Mouse (Mus musculus) embryonic facial prominence, embryonic 11.5 days (tissue): ENCODE data around the gene Tpra1. TPM values are rescaled to one million over a fixed set of nuclear protein-coding genes. Genes with fewer than 3 reads are reported as not detected.

Experiments used
- ATAC-seq: fragments of 200-750 bp; cut with Nextera tagmentation; replicated peaks from 2 replicates; pipeline ENCODE4 v1.8.0; 2017; ENCODE audit warnings: low read depth; ENCODE audit not compliant: insufficient number of reproducible peaks, low FRiP score, low TSS enrichment
- DNase-seq: peaks from one replicate; pipeline ENCODE4 v3.0.0-alpha.2; 2015; ENCODE audit warnings: low spot score
- H3K27ac ChIP-seq: fragments of 300-500 bp; sonication (generic); replicated peaks from 2 replicates; pipeline ENCODE4 v1.5.1; 2014; ENCODE audit warnings: mild to moderate bottlenecking, low read depth, low read length, control low read depth
- H3K27me3 ChIP-seq: fragments of 300-500 bp; sonication (generic); 2 replicates; pipeline ENCODE4 v1.6.1; 2014; ENCODE audit warnings: mild to moderate bottlenecking, low read length, moderate library complexity, mixed read lengths; ENCODE audit not compliant: control insufficient read depth, insufficient read depth
- H3K36me3 ChIP-seq: fragments of 300-500 bp; sonication (generic); replicated peaks from 2 replicates; pipeline ENCODE4 v1.6.1; 2014; ENCODE audit warnings: low read depth, mild to moderate bottlenecking, low read length, moderate library complexity, mixed read lengths; ENCODE audit not compliant: control insufficient read depth, insufficient read depth
- H3K4me1 ChIP-seq: fragments of 300-500 bp; sonication (generic); 2 replicates; pipeline ENCODE4 v1.6.1; 2014; ENCODE audit warnings: low read length, mixed read lengths; ENCODE audit not compliant: control insufficient read depth, insufficient read depth
- H3K4me2 ChIP-seq: fragments of 300-500 bp; sonication (generic); 2 replicates; pipeline ENCODE4 v1.6.1; 2014; ENCODE audit warnings: low read depth, mild to moderate bottlenecking, control low read depth, low read length, moderate library complexity
- H3K4me3 ChIP-seq: fragments of 300-500 bp; sonication (generic); 2 replicates; pipeline ENCODE4 v1.5.1; 2014; ENCODE audit warnings: low read depth, low read length, control low read depth
- H3K9ac ChIP-seq: fragments of 300-500 bp; sonication (generic); replicated peaks from 2 replicates; pipeline ENCODE4 v1.6.1; 2014; ENCODE audit warnings: mild to moderate bottlenecking, control low read depth, low read length
- H3K9me3 ChIP-seq: fragments of 300-500 bp; sonication (generic); replicated peaks from 2 replicates; pipeline ENCODE4 v1.6.1; 2016; ENCODE audit warnings: mild to moderate bottlenecking, low read length, inconsistent platforms, mixed read lengths; ENCODE audit not compliant: control insufficient read depth
- WGBS: fragments of 180-500 bp; shearing (Covaris S2); extraction: QIAGEN DNeasy Blood & Tissue Kit; methylation state at CpG from one replicate; pipeline ENCODE4 v1.1.7; 2014; 5-methylcytosine and 5-hydroxymethylcytosine counted together
- polyA plus RNA-seq: library from polyadenylated mRNA; unstranded; fragments of >200 nt; fragmentation: Nextera tagmentation; extraction: Ambion mirVana; gene quantifications from 2 replicates; pipeline ENCODE4 v1.2.1, GENCODE M21; 2014

Gene Tpra1
- polyA plus RNA-seq, 1 experiment from 2014 or later, result 41.0 TPM

DNA sequence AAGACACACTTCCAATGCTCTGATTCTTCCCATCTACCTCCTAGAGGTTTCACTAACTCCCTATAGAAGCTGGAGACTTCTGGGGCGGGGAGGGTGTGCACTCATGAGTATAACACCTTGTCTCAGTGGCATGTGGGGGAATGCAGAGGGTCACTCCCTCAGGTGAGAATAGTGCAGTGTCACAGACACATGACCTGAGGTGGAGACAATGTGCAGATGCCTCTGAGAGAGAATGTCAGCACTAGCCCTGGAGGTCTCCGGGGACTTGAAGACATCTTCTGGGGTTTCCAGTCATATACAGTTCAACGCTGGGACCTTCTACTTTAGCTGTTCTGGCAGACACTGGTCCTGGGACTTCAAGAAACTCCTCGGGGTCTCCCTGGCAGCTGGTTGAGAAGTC is 55.3 kb downstream of the Tpra1 start:
- no peak for DNase-seq
- H3K27me3 ChIP-seq, result no peaks in the 10 kb centered on the region
- H3K36me3 ChIP-seq, result no peaks in the 10 kb centered on the region
- H3K27ac ChIP-seq, result no peak overlapping the region
- H3K4me1 ChIP-seq, result no peaks in the 10 kb centered on the region
- 89% methylated on average over 4 of the region's 4 CpGs for WGBS
- H3K4me2 ChIP-seq, result no peak overlapping the region
- ATAC-seq, result no peak
- H3K4me3 ChIP-seq, result no peak overlapping the region
- no peaks in the 10 kb centered on the region for H3K9me3 ChIP-seq
- no peak overlapping the region for H3K9ac ChIP-seq

- no peak overlapping the region for H3K9ac ChIP-seq
- H3K27me3 ChIP-seq, result no peaks in the 10 kb centered on the region
- H3K27ac ChIP-seq, result no peak overlapping the region
- no peaks in the 10 kb centered on the region for H3K4me1 ChIP-seq
- no peak overlapping the region for H3K4me2 ChIP-seq
- H3K36me3 ChIP-seq, result no peaks in the 10 kb centered on the region
- DNase-seq (no peak), ATAC-seq (no peak)
- WGBS, result 88% methylated on average over 5 of the region's 5 CpGs
- H3K4me3 ChIP-seq, result no peak overlapping the region
- no peaks in the 10 kb centered on the region for H3K9me3 ChIP-seq
Measured at GRCm38 (mm10) chr6:88957801-88958211, 55.8 kb downstream of the Tpra1 start.

- Histone ChIP-seq H3K4me1 (no peaks in the 10 kb centered on the region), H3K27ac (no peak overlapping the region), H3K36me3 (no peaks in the 10 kb centered on the region), H3K27me3 (no peaks in the 10 kb centered on the region), H3K9me3 (no peaks in the 10 kb centered on the region), H3K4me2 (no peak overlapping the region), H3K9ac (no peak overlapping the region), H3K4me3 (no peak overlapping the region)
- 86% methylated on average over 2 of the region's 2 CpGs for WGBS
- no peak for ATAC-seq
- DNase-seq, result no peak
Measured at GRCm38 (mm10) chr6:88958305-88958704, 56.3 kb downstream of the Tpra1 start.

- H3K9ac ChIP-seq, result no peak overlapping the region
- ATAC-seq, result 0 out of 2 replicates have a peak, but pooled peaks have one; percentile 47
- H3K27ac ChIP-seq, result no peak overlapping the region
Measured at GRCm38 (mm10) chr6:88959834-88960233, 57.8 kb downstream of the Tpra1 start.

DNA sequence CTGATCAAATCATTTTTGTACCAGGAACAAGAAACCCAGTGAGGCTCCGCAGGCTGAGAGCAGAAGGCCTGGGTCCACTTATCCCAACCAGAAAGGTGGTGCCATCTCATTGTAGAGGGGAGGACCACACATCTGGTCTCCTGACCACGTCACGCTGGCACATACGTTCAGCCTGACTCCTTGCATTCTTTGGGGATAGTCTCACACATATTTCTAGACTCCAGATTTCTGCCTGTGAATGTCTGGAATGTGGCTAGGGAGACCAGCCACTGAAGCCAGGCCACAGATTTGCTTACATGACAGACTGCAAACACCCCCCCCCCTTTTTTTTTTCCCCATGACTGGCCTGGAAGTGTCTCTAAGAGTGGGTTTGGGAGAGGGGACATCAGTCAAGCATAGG is 58.9 kb downstream of the Tpra1 start:
- Histone ChIP-seq H3K4me3 (no peak overlapping the region), H3K27ac (no peak overlapping the region), H3K4me1 (no peaks in the 10 kb centered on the region), H3K9ac (no peak overlapping the region), H3K4me2 (no peak overlapping the region), H3K9me3 (no peaks in the 10 kb centered on the region), H3K27me3 (no peaks in the 10 kb centered on the region), H3K36me3 (no peaks in the 10 kb centered on the region)
- ATAC-seq (no peak), DNase-seq (peak; percentile 33)
- WGBS, result 50% methylated on average over 4 of the region's 4 CpGs

More at GRCm38 (mm10) chr6:88959834-88960233, 57.8 kb downstream of the Tpra1 start:
- H3K36me3 ChIP-seq, result no peaks in the 10 kb centered on the region
- no peaks in the 10 kb centered on the region for H3K4me1 ChIP-seq
- DNase-seq, result peak; percentile 53
- H3K4me2 ChIP-seq, result no peak overlapping the region
- no peaks in the 10 kb centered on the region for H3K9me3 ChIP-seq
- 30% methylated on average over 7 of the region's 7 CpGs for WGBS
- H3K4me3 ChIP-seq, result no peak overlapping the region
- no peaks in the 10 kb centered on the region for H3K27me3 ChIP-seq

Other genes with a start within 250 kb of the Tpra1 start
- 3.0 and 9.4 TPM in 2 replicates for gene Mgll, start 177.8 kb upstream of the Tpra1 start, polyA plus RNA-seq
- gene Abtb1, start 60.3 kb upstream of the Tpra1 start, polyA plus RNA-seq, result 13.7 and 16.5 TPM in 2 replicates
- 56.8 and 71.1 TPM in 2 replicates for gene Podxl2, start 27.2 kb upstream of the Tpra1 start, polyA plus RNA-seq
- gene Mcm2, start 3.5 kb upstream of the Tpra1 start, polyA plus RNA-seq, result 202 and 203 TPM in 2 replicates